ENCODE assay signal across 8 mouse cellular contexts in genomic region chr5:121711928-121712231, GRCm38 (mm10). TPM values are rescaled to one million over a fixed set of nuclear protein-coding genes. Genes with fewer than 3 reads are reported as not detected.
A peak's percentile ranks its signal among the peaks of the same experiment; 100 is the strongest.
DNase-seq lines count a peak whose midpoint lies in the region; ATAC-seq lines count a peak whose summit lies in the region.

No protein-coding gene starts in this region.

- no peak for DNase-seq in kidney, postnatal 4 days
- no peak for DNase-seq in left cerebral cortex, postnatal 25 days (ENCODE audit: low spot score in 2 of 2)
- no peak for DNase-seq in retina, postnatal 1 day

- under 1% methylated on average over 41 of the region's 57 CpGs for WGBS in kidney, embryonic 14.5 days
- under 1% methylated on average over 37 of the region's 57 CpGs for WGBS in hindbrain, embryonic 15.5 days
- under 1% methylated on average over 54 of the region's 57 CpGs for WGBS in midbrain, embryonic 15.5 days

- 0 out of 2 replicates have a peak, but pooled peaks have one; percentile 8 for ATAC-seq in kidney, embryonic 14.5 days (ENCODE audit: low FRiP score, low TSS enrichment)
- peak; percentile 61 for ATAC-seq in hindbrain, embryonic 15.5 days (ENCODE audit: low FRiP score, low read depth)
- peak; percentile 69 for ATAC-seq in midbrain, embryonic 15.5 days (replicated peaks)
- ATAC-seq in megakaryocyte-erythroid progenitor cell, adult 5-6 weeks (replicated peaks; ENCODE audit: low FRiP score, low TSS enrichment, poor library complexity, severe bottlenecking): no peak

- H3K36me3 ChIP-seq in kidney, embryonic 14.5 days (ENCODE audit: control insufficient read depth, insufficient read depth, low read length): no peaks in the 10 kb centered on the region
- no peaks in the 10 kb centered on the region for H3K36me3 ChIP-seq in hindbrain, embryonic 15.5 days
- H3K36me3 ChIP-seq in midbrain, embryonic 15.5 days (replicated peaks): no peaks in the 10 kb centered on the region

- H3K27me3 ChIP-seq in kidney, embryonic 14.5 days (ENCODE audit: control insufficient read depth, insufficient read depth, low read length): no peaks in the 10 kb centered on the region
- H3K27me3 ChIP-seq in hindbrain, embryonic 15.5 days: no peaks in the 10 kb centered on the region
- no peaks in the 10 kb centered on the region for H3K27me3 ChIP-seq in midbrain, embryonic 15.5 days (replicated peaks)

- peak overlapping the region; percentile 90 for H3K27ac ChIP-seq in kidney, embryonic 14.5 days (ENCODE audit: low read depth, low read length)
- peak overlapping the region; percentile 83 for H3K27ac ChIP-seq in brown adipose tissue, adult 24 weeks (replicated peaks; ENCODE audit: low read depth, low read length)
- peak overlapping the region; percentile 94 for H3K27ac ChIP-seq in hindbrain, embryonic 15.5 days (replicated peaks)
- peak overlapping the region; percentile 98 for H3K27ac ChIP-seq in midbrain, embryonic 15.5 days

- peak overlapping the region; percentile 99 for H3K9ac ChIP-seq in kidney, embryonic 14.5 days (ENCODE audit: low read depth, low read length)
- H3K9ac ChIP-seq in hindbrain, embryonic 15.5 days: peak overlapping the region; percentile 98
- H3K9ac ChIP-seq in midbrain, embryonic 15.5 days: peak overlapping the region; percentile 99

- intact Hi-C loops in left cerebral cortex, postnatal 25 days (cut with DNase I): loop anchor here (5.0 to 10.0 kb wide), 4 partner anchors 50 to 443 kb away; partner anchors contain the start of genes Acad10, Brap, Ppp1cc and Sh2b3

- H3K4me1 ChIP-seq in kidney, embryonic 14.5 days (ENCODE audit: control insufficient read depth, insufficient read depth, low read length): peaks cover 20% of the 10 kb centered on the region
- peaks cover 12% of the 10 kb centered on the region for H3K4me1 ChIP-seq in brown adipose tissue, adult 24 weeks (ENCODE audit: control insufficient read depth, insufficient read depth, insufficient read length, low read length)
- H3K4me1 ChIP-seq in hindbrain, embryonic 15.5 days (replicated peaks): peaks cover 43% of the 10 kb centered on the region
- peaks cover 42% of the 10 kb centered on the region for H3K4me1 ChIP-seq in midbrain, embryonic 15.5 days

- peak overlapping the region; percentile 76 for H3K4me2 ChIP-seq in kidney, embryonic 14.5 days (replicated peaks; ENCODE audit: low read depth, low read length)
- peak overlapping the region; percentile 73 for H3K4me2 ChIP-seq in hindbrain, embryonic 15.5 days
- H3K4me2 ChIP-seq in midbrain, embryonic 15.5 days: peak overlapping the region; percentile 72

- peak overlapping the region; percentile 99 for H3K4me3 ChIP-seq in kidney, embryonic 14.5 days (ENCODE audit: low read length)
- peak overlapping the region; percentile 83 for H3K4me3 ChIP-seq in brown adipose tissue, adult 24 weeks (ENCODE audit: insufficient read depth, low read depth, low read length)
- peak overlapping the region; percentile 96 for H3K4me3 ChIP-seq in hindbrain, embryonic 15.5 days
- H3K4me3 ChIP-seq in midbrain, embryonic 15.5 days: peak overlapping the region; percentile 96

- no peaks in the 10 kb centered on the region for H3K9me3 ChIP-seq in kidney, embryonic 14.5 days (ENCODE audit: control insufficient read depth, low read length)
- no peaks in the 10 kb centered on the region for H3K9me3 ChIP-seq in hindbrain, embryonic 15.5 days
- H3K9me3 ChIP-seq in midbrain, embryonic 15.5 days: no peaks in the 10 kb centered on the region

RNA-seq across cellular contexts. Expression of gene Atxn2, which starts 0.7 kb away (rescaled TPM):
- polyA plus RNA-seq in kidney, embryonic 14.5 days (2014; fragmentation: Nextera tagmentation; extraction: Ambion mirVana): 76.6 and 88.5 TPM in 2 replicates
- polyA plus RNA-seq in brown adipose tissue, adult 24 weeks (2012; ENCODE audit: insufficient read depth, insufficient read length, missing spikeins): 126 and 135 TPM in 2 replicates
- polyA plus RNA-seq in hindbrain, embryonic 15.5 days (2015; fragmentation: Nextera tagmentation; extraction: Ambion mirVana): 92.6 and 111 TPM in 2 replicates
- 107 and 111 TPM in 2 replicates for polyA plus RNA-seq in midbrain, embryonic 15.5 days (2015; fragmentation: Nextera tagmentation; extraction: Ambion mirVana)
- 117 and 144 TPM in 2 replicates for total RNA-seq in megakaryocyte-erythroid progenitor cell, adult 5-6 weeks (2014; fragmentation: Nextera tagmentation)
- total RNA-seq in megakaryocyte-erythroid progenitor cell, adult 5-6 weeks (2017): 39.4 and 41.0 TPM in 2 replicates
- total RNA-seq in left cerebral cortex, postnatal 25 days (2021): 100 to 1,000 TPM; 228 to 234 TPM

RNA-seq across cellular contexts. Expression of gene Brap, which starts 51.5 kb away (rescaled TPM):
- polyA plus RNA-seq in kidney, embryonic 14.5 days (2014; fragmentation: Nextera tagmentation; extraction: Ambion mirVana): 20.5 and 35.2 TPM in 2 replicates
- polyA plus RNA-seq in brown adipose tissue, adult 24 weeks (2012; ENCODE audit: insufficient read depth, insufficient read length, missing spikeins): 32.3 and 50.9 TPM in 2 replicates
- 43.1 and 44.6 TPM in 2 replicates for polyA plus RNA-seq in hindbrain, embryonic 15.5 days (2015; fragmentation: Nextera tagmentation; extraction: Ambion mirVana)
- 48.2 and 50.9 TPM in 2 replicates for polyA plus RNA-seq in midbrain, embryonic 15.5 days (2015; fragmentation: Nextera tagmentation; extraction: Ambion mirVana)
- 26.8 and 41.9 TPM in 2 replicates for total RNA-seq in megakaryocyte-erythroid progenitor cell, adult 5-6 weeks (2014; fragmentation: Nextera tagmentation)
- 57.6 and 62.5 TPM in 2 replicates for total RNA-seq in megakaryocyte-erythroid progenitor cell, adult 5-6 weeks (2017)
- 10 to 100 TPM; 65.3 to 65.5 TPM for total RNA-seq in left cerebral cortex, postnatal 25 days (2021)

RNA-seq across cellular contexts. Expression of gene Acad10, which starts 51.6 kb away (rescaled TPM):
- polyA plus RNA-seq in kidney, embryonic 14.5 days (2014; fragmentation: Nextera tagmentation; extraction: Ambion mirVana): 1.7 and 3.2 TPM in 2 replicates
- 23.2 and 30.2 TPM in 2 replicates for polyA plus RNA-seq in brown adipose tissue, adult 24 weeks (2012; ENCODE audit: insufficient read depth, insufficient read length, missing spikeins)
- 1.5 and 1.6 TPM in 2 replicates for polyA plus RNA-seq in hindbrain, embryonic 15.5 days (2015; fragmentation: Nextera tagmentation; extraction: Ambion mirVana)
- polyA plus RNA-seq in midbrain, embryonic 15.5 days (2015; fragmentation: Nextera tagmentation; extraction: Ambion mirVana): 1.6 and 1.8 TPM in 2 replicates
- 6.2 and 14.2 TPM in 2 replicates for total RNA-seq in megakaryocyte-erythroid progenitor cell, adult 5-6 weeks (2014; fragmentation: Nextera tagmentation)
- total RNA-seq in megakaryocyte-erythroid progenitor cell, adult 5-6 weeks (2017): 1.4 and 6.3 TPM in 2 replicates
- total RNA-seq in left cerebral cortex, postnatal 25 days (2021): 1 to 10 TPM; 3.0 to 4.1 TPM
